Mouse (Mus musculus): ENCODE measurements at regions not wholly inside any gene's neighbourhood (a gene's known extent, or its start where the extent isn't known, plus 50 kb on each side); places are given as distances from the start of the nearest gene placed in this dataset.

GRCm38 (mm10) chr8:103230741-103231475, 445.5 kb upstream of the Cdh11 start:
- TF ChIP-seq POLR2A (IDR thresholded peaks at IDR 0.05; ENCODE audit: insufficient read length, low read depth) = no peak
- TF ChIP-seq USF1 (IDR thresholded peaks at IDR 0.05; ENCODE audit: low read depth) = no peak
- no peak for TF ChIP-seq MYOG (IDR thresholded peaks at IDR 0.05; ENCODE audit: control insufficient read depth in 1 of 3, insufficient read depth in 1 of 3, insufficient read length in 2 of 3, low read depth in 2 of 3)
- no peak for TF ChIP-seq POLR2AphosphoS2 (IDR thresholded peaks at IDR 0.05; ENCODE audit: insufficient read length, low read depth)
- TF ChIP-seq MAX (IDR thresholded peaks at IDR 0.05; ENCODE audit: low read depth) = no peak

Measured in myocyte (in vitro differentiated cells).